Comparison of ENCODE assay signal across 7 mouse cellular contexts in the genomic region with DNA sequence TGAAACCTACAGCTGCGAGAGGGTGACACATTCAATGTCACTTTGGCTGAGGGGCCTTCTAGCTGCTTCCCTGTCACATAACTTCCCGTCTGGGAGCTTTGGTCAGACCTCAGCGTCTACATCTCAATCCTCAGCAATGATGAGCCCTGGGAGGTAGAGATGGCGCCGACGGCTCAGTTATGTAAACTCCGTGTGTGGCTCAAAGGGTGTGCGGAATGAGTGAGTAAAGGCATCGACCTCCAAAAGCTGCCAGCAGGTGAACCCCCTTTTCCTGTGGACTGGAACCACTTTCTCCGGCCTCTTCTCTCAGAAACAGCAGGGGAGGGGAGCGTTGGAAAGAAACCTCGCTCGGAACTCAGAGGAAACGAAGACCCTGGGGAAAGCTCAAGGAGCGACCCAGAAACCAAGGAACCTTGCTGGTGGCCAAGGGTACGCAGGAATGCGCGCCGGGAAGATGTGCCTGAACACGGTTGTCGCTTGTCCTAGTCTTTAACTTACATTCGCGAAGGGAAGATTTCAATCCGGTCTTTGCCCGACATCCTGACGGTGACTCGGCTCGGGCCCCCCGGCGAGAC. TPM values are rescaled to one million over a fixed set of nuclear protein-coding genes. Genes with fewer than 3 reads are reported as not detected.
DNase-seq lines count a peak whose midpoint lies in the region; ATAC-seq and TF ChIP-seq lines count a peak whose summit lies in the region.

No protein-coding gene starts in this region.

- H3K4me2 ChIP-seq in forebrain, embryonic 12.5 days, result peak overlapping the region; percentile 91

- TF ChIP-seq POLR2A in lung, adult 2 months (IDR thresholded peaks at IDR 0.05; ENCODE audit: borderline replicate concordance, extremely low read depth, low read depth, low read length), result peak; percentile 78
- peak; percentile 62 for TF ChIP-seq POLR2A in liver, adult 2 months (IDR thresholded peaks at IDR 0.05; ENCODE audit: extremely low read depth, insufficient read depth, low read length)

- no peaks in the 10 kb centered on the region for H3K9me3 ChIP-seq in forebrain, embryonic 12.5 days

- DNase-seq in lung, adult 2 months, result no peak
- DNase-seq in lung, adult 18-20 months, result no peak
- DNase-seq in liver, adult 2 months (ENCODE audit: extremely low read depth, low read depth, low spot score), result no peak
- DNase-seq in splenic B cell, adult 2 months (ENCODE audit: low read depth, low spot score), result peak; percentile 59
- no peak for DNase-seq in layer of hippocampus, adult 18-20 months (ENCODE audit: low spot score in 2 of 2)

- H3K4me1 ChIP-seq in lung, adult 2 months (ENCODE audit: control insufficient read depth, insufficient read depth, low read length), result peaks cover 9% of the 10 kb centered on the region
- peaks cover 25% of the 10 kb centered on the region for H3K4me1 ChIP-seq in forebrain, embryonic 12.5 days
- H3K4me1 ChIP-seq in liver, adult 2 months (ENCODE audit: control insufficient read depth, insufficient read depth, low read length), result peaks cover 2% of the 10 kb centered on the region; the same call in 1 of the 2 replicates

- no peak for TF ChIP-seq CTCF in lung, adult 2 months (IDR thresholded peaks at IDR 0.05; ENCODE audit: insufficient read depth, low read length)
- TF ChIP-seq CTCF in liver, adult 2 months (IDR thresholded peaks at IDR 0.05; ENCODE audit: low read depth, low read length), result no peak

- peak overlapping the region; percentile 68 for H3K27ac ChIP-seq in forebrain, embryonic 12.5 days
- H3K27ac ChIP-seq in liver, adult 2 months (replicated peaks; ENCODE audit: insufficient read depth, low read depth, low read length), result peak overlapping the region; percentile 59

- peaks cover 26% of the 10 kb centered on the region for H3K79me2 ChIP-seq in liver, adult 2 months (ENCODE audit: control insufficient read depth, insufficient read depth, low read length)

- H3K9ac ChIP-seq in forebrain, embryonic 12.5 days, result peak overlapping the region; percentile 80
- peak overlapping the region; percentile 77 for H3K9ac ChIP-seq in liver, adult 2 months (ENCODE audit: low read depth, low read length)

- H3K36me3 ChIP-seq in forebrain, embryonic 12.5 days (replicated peaks), result 0 out of 2 replicates have a peak, but pooled peaks cover 6% of the 10 kb centered on the region
- H3K36me3 ChIP-seq in liver, adult 2 months (ENCODE audit: control insufficient read depth, insufficient read depth, low read length), result peaks cover 3% of the 10 kb centered on the region
- H3K36me3 ChIP-seq in splenic B cell, adult 2 months (ENCODE audit: control insufficient read depth, insufficient read depth, low read length, poor library complexity, severe bottlenecking), result no peaks in the 10 kb centered on the region

- WGBS in lung, adult 2 months, result under 1% methylated on average over 30 of the region's 30 CpGs
- WGBS in forebrain, embryonic 12.5 days, result under 1% methylated on average over 30 of the region's 30 CpGs
- WGBS in liver, adult 2 months, result under 1% methylated on average over 30 of the region's 30 CpGs

- ATAC-seq in activated CD4-positive, CD25-positive, alpha-beta regulatory T cell, adult 4 months, result peak; percentile 1
- 0 out of 2 replicates have a peak, but pooled peaks have one; percentile 1 for ATAC-seq in forebrain, embryonic 12.5 days (ENCODE audit: low FRiP score)

- peak overlapping the region; percentile 91 for H3K4me3 ChIP-seq in lung, adult 2 months (replicated peaks; ENCODE audit: extremely low read depth, low read depth, low read length)
- peak overlapping the region; percentile 91 for H3K4me3 ChIP-seq in forebrain, embryonic 12.5 days (replicated peaks)
- peak overlapping the region; percentile 77 for H3K4me3 ChIP-seq in liver, adult 2 months (ENCODE audit: insufficient read depth, low read depth, low read length)

- H3K27me3 ChIP-seq in forebrain, embryonic 12.5 days, result no peaks in the 10 kb centered on the region
- no peaks in the 10 kb centered on the region for H3K27me3 ChIP-seq in liver, adult 2 months (ENCODE audit: control insufficient read depth, insufficient read depth, low read length)
- no peaks in the 10 kb centered on the region for H3K27me3 ChIP-seq in splenic B cell, adult 2 months (ENCODE audit: control insufficient read depth, insufficient read depth, low read length, poor library complexity, severe bottlenecking)

RNA-seq across cellular contexts. Expression of a gene that starts 0.4 kb away (rescaled TPM):
- 5.9 and 15.5 TPM in 2 replicates for polyA plus RNA-seq in lung, adult 2 months (2012; rRNA removed)
- polyA plus RNA-seq in activated CD4-positive, CD25-positive, alpha-beta regulatory T cell, adult 4 months (2017; shearing (Covaris generic)), result 100 to 1,000 TPM; 214 to 224 TPM
- 88.9 and 90.9 TPM in 2 replicates for polyA plus RNA-seq in forebrain, embryonic 12.5 days (2016; fragmentation: Nextera tagmentation; extraction: Ambion mirVana)
- total RNA-seq in liver, adult 2 months (2014; rRNA removed), result 19.1 and 19.8 TPM in 2 replicates
- 8.4 and 9.3 TPM in 2 replicates for polyA plus RNA-seq in liver, adult 2 months (2012; rRNA removed)
- 100 to 1,000 TPM; 255 to 270 TPM for total RNA-seq in layer of hippocampus, adult 18-20 months (2021)

RNA-seq across cellular contexts. Expression of a gene that starts 0.6 kb away (rescaled TPM):
- 5.8 and 8.6 TPM in 2 replicates for polyA plus RNA-seq in lung, adult 2 months (2012; rRNA removed)
- 100 to 1,000 TPM; 222 to 224 TPM for polyA plus RNA-seq in activated CD4-positive, CD25-positive, alpha-beta regulatory T cell, adult 4 months (2017; shearing (Covaris generic))
- polyA plus RNA-seq in forebrain, embryonic 12.5 days (2016; fragmentation: Nextera tagmentation; extraction: Ambion mirVana), result 184 and 188 TPM in 2 replicates
- 38.8 and 42.7 TPM in 2 replicates for total RNA-seq in liver, adult 2 months (2014; rRNA removed)
- polyA plus RNA-seq in liver, adult 2 months (2012; rRNA removed), result 7.7 and 8.3 TPM in 2 replicates
- total RNA-seq in layer of hippocampus, adult 18-20 months (2021), result 10 to 100 TPM; 49.4 to 52.2 TPM

RNA-seq across cellular contexts. Expression of a gene that starts 45.8 kb away (rescaled TPM):
- 0.35 and 1.4 TPM in 2 replicates for polyA plus RNA-seq in lung, adult 2 months (2012; rRNA removed)
- polyA plus RNA-seq in activated CD4-positive, CD25-positive, alpha-beta regulatory T cell, adult 4 months (2017; shearing (Covaris generic)), result under 1 TPM in 1 of 2 experiments, not detected in 1; 0.34 TPM
- polyA plus RNA-seq in forebrain, embryonic 12.5 days (2016; fragmentation: Nextera tagmentation; extraction: Ambion mirVana), result 1.9 and 2.7 TPM in 2 replicates
- 1.9 and 2.4 TPM in 2 replicates for total RNA-seq in liver, adult 2 months (2014; rRNA removed)
- 0.22 and 0.39 TPM in 2 replicates for polyA plus RNA-seq in liver, adult 2 months (2012; rRNA removed)
- total RNA-seq in layer of hippocampus, adult 18-20 months (2021), result under 1 TPM; 0.27 to 0.33 TPM

Comparison
In these comparisons a context has a peak if more than half of its experiments do, and no peak if none do; other contexts are left out.
1. RNA of a gene that starts 0.6 kb away (polyA plus RNA-seq): 222 to 224 TPM in activated CD4-positive, CD25-positive, alpha-beta regulatory T cell, adult 4 months and 184 to 188 TPM in forebrain, embryonic 12.5 days; 5.8 to 8.6 TPM in lung, adult 2 months and 7.7 to 8.3 TPM in liver, adult 2 months; every median in the first group is over 10 times any median in the second.
2. Peak in every context shown above with its lines, with median percentiles within 50 percentile points of each other: H3K4me3 ChIP-seq.